8 mouse cellular contexts compared by ENCODE assay signal in genomic region chr17:89910349-89910748, GRCm38 (mm10). TPM values are rescaled to one million over a fixed set of nuclear protein-coding genes. Genes with fewer than 3 reads are reported as not detected.
DNase-seq lines count a peak whose midpoint lies in the region; ATAC-seq and TF ChIP-seq lines count a peak whose summit lies in the region.

TSS of gene Gm10184 (minus strand) at chr17:89910449.

- no peaks in the 10 kb centered on the region for H3K27me3 ChIP-seq in testis, adult 2 months (ENCODE audit: control insufficient read depth, insufficient read depth, low read length)
- no peaks in the 10 kb centered on the region for H3K27me3 ChIP-seq in neural tube, embryonic 13.5 days

- DNase-seq in testis, postnatal 10 days (ENCODE audit: low spot score) = no peak
- no peak for DNase-seq in adipocyte (ENCODE audit: low spot score)
- DNase-seq in yolk sac, embryonic 10.5 days (ENCODE audit: low spot score) = no peak
- no peak for DNase-seq in lung, postnatal 4 days

- WGBS in neural tube, embryonic 13.5 days = 94% methylated on average over 6 of the region's 6 CpGs

- no peak for TF ChIP-seq CTCF in testis, adult 2 months (IDR thresholded peaks at IDR 0.05; ENCODE audit: control insufficient read depth, insufficient read depth, insufficient replicate concordance, low read depth, low read length)

- H3K9ac ChIP-seq in neural tube, embryonic 13.5 days = no peak within 1 kb of the TSS

- H3K4me1 ChIP-seq in testis, adult 2 months (ENCODE audit: control insufficient read depth, insufficient read depth, low read length) = no peaks in the 10 kb centered on the region
- no peaks in the 10 kb centered on the region for H3K4me1 ChIP-seq in neural tube, embryonic 13.5 days (replicated peaks)

- H3K4me3 ChIP-seq in testis, adult 2 months (ENCODE audit: control insufficient read depth, low read depth, low read length) = no peak within 1 kb of the TSS
- no peak within 1 kb of the TSS for H3K4me3 ChIP-seq in neural tube, embryonic 13.5 days

- H3K4me2 ChIP-seq in neural tube, embryonic 13.5 days = no peak within 1 kb of the TSS

- no peaks in the 10 kb centered on the region for H3K36me3 ChIP-seq in testis, adult 2 months (ENCODE audit: control insufficient read depth, insufficient read depth, low read length)
- H3K36me3 ChIP-seq in neural tube, embryonic 13.5 days = no peaks in the 10 kb centered on the region

- ATAC-seq in erythroblast, adult 5-6 weeks (replicated peaks; ENCODE audit: low FRiP score, poor library complexity, severe bottlenecking) = no peak
- ATAC-seq in inflammation-experienced regulatory T-cells, adult 6 months = no peak
- ATAC-seq in neural tube, embryonic 13.5 days (ENCODE audit: low read depth) = no peak

- no peak within 1 kb of the TSS for H3K27ac ChIP-seq in testis, adult 2 months (ENCODE audit: control insufficient read depth, insufficient read depth, low read depth, low read length)
- H3K27ac ChIP-seq in neural tube, embryonic 13.5 days (replicated peaks) = no peak within 1 kb of the TSS

- no peaks in the 10 kb centered on the region for H3K9me3 ChIP-seq in neural tube, embryonic 13.5 days

- no peak for TF ChIP-seq POLR2A in testis, adult 2 months (IDR thresholded peaks at IDR 0.05; ENCODE audit: control insufficient read depth, low read depth, low read length)

RNA-seq across cellular contexts. Expression of gene Gm10184, which starts in this region (rescaled TPM):
- 124 and 233 TPM in 2 replicates for polyA plus RNA-seq in testis, adult 2 months (2012; rRNA removed)
- 17.8 and 33.4 TPM in 2 replicates for total RNA-seq in erythroblast, adult 5-6 weeks (2015; ENCODE audit: low replicate concordance)
- 36.0 and 38.6 TPM in 2 replicates for total RNA-seq in erythroblast, adult 5-6 weeks (2017; ENCODE audit: low replicate concordance)
- polyA plus RNA-seq in inflammation-experienced regulatory T-cells, adult 6 months (2017; shearing (Covaris generic)) = 100 to 1,000 TPM in 1 of 3 experiments, 10 to 100 TPM in 2; 14.2 to 250 (median 17.2) TPM
- 24.0 and 43.8 TPM in 2 replicates for polyA plus RNA-seq in neural tube, embryonic 13.5 days (2015; fragmentation: Nextera tagmentation; extraction: Ambion mirVana)
